Mouse (Mus musculus) hindbrain, embryonic 13.5 days (tissue): ENCODE results near the gene Mylk4. TPM values are rescaled to one million over a fixed set of nuclear protein-coding genes. Genes with fewer than 3 reads are reported as not detected.

Experiments
- ATAC-seq: fragments of 200-750 bp; cut with Nextera tagmentation; 2 replicates; pipeline ENCODE4 v1.8.0; 2017; ENCODE audit warnings: moderate TSS enrichment; ENCODE audit not compliant: low FRiP score
- H3K27ac ChIP-seq: fragments of 300-500 bp; sonication (generic); 2 replicates; pipeline ENCODE4 v1.5.1; 2015; ENCODE audit warnings: inconsistent platforms, mild to moderate bottlenecking, moderate library complexity
- H3K27me3 ChIP-seq: fragments of 300-500 bp; sonication (generic); 2 replicates; pipeline ENCODE4 v1.6.1; 2015; ENCODE audit warnings: mild to moderate bottlenecking, inconsistent platforms
- H3K36me3 ChIP-seq: fragments of 300-500 bp; sonication (generic); 2 replicates; pipeline ENCODE4 v1.6.1; 2015; ENCODE audit warnings: mild to moderate bottlenecking, inconsistent platforms
- H3K4me1 ChIP-seq: fragments of 300-500 bp; sonication (generic); replicated peaks from 2 replicates; pipeline ENCODE4 v1.6.1; 2015; ENCODE audit warnings: inconsistent platforms
- H3K4me2 ChIP-seq: fragments of 300-500 bp; sonication (generic); 2 replicates; pipeline ENCODE4 v1.6.1; 2015; ENCODE audit warnings: inconsistent platforms, mild to moderate bottlenecking, moderate library complexity
- H3K4me3 ChIP-seq: fragments of 300-500 bp; sonication (generic); 2 replicates; pipeline ENCODE4 v1.5.1; 2015; ENCODE audit warnings: mild to moderate bottlenecking, inconsistent platforms
- H3K9ac ChIP-seq: fragments of 300-500 bp; sonication (generic); 2 replicates; pipeline ENCODE4 v1.6.1; 2015; ENCODE audit warnings: mild to moderate bottlenecking, inconsistent platforms
- H3K9me3 ChIP-seq: fragments of 300-500 bp; sonication (generic); 2 replicates; pipeline ENCODE4 v1.6.1; 2016; ENCODE audit warnings: inconsistent platforms
- WGBS: fragments of 180-500 bp; shearing (Covaris S2); methylation state at CpG from one replicate; pipeline ENCODE4 v1.1.7; 2015; 5-methylcytosine and 5-hydroxymethylcytosine counted together
- polyA plus RNA-seq: library from polyadenylated mRNA; unstranded; fragments of >200 nt; fragmentation: Nextera tagmentation; extraction: Ambion mirVana; gene quantifications from 2 replicates; pipeline ENCODE4 v1.2.1, GENCODE M21; 2015

Mylk4 gene
- polyA plus RNA-seq, 1 experiment from 2014 or later, result 0.05 TPM

GRCm38 (mm10) chr13:32787584-32787983, 3.8 kb upstream of the Mylk4 start:
- no peaks in the 10 kb centered on the region for H3K27me3 ChIP-seq
- H3K4me1 ChIP-seq, result no peaks in the 10 kb centered on the region
- H3K9ac ChIP-seq, result no peak overlapping the region
- H3K4me3 ChIP-seq, result no peak overlapping the region
- 86% methylated on average over 2 of the region's 2 CpGs for WGBS
- no peak overlapping the region for H3K27ac ChIP-seq
- no peaks in the 10 kb centered on the region for H3K9me3 ChIP-seq
- H3K4me2 ChIP-seq, result no peak overlapping the region
- no peaks in the 10 kb centered on the region for H3K36me3 ChIP-seq
- no peak for ATAC-seq

- Histone ChIP-seq H3K27ac (no peak overlapping the region), H3K9ac (no peak overlapping the region), H3K4me2 (no peak overlapping the region), H3K4me3 (no peak overlapping the region), H3K4me1 (no peaks in the 10 kb centered on the region), H3K9me3 (no peaks in the 10 kb centered on the region), H3K36me3 (no peaks in the 10 kb centered on the region), H3K27me3 (no peaks in the 10 kb centered on the region)
- 70% methylated on average over 5 of the region's 5 CpGs for WGBS
- no peak for ATAC-seq
Observed at GRCm38 (mm10) chr13:32783055-32783454, 699 bp downstream of the Mylk4 start.

GRCm38 (mm10) chr13:32778861-32779260, 4.9 kb downstream of the Mylk4 start:
- ATAC-seq, result no peak
- 72% methylated on average over 3 of the region's 3 CpGs for WGBS
- H3K9ac ChIP-seq, result no peak overlapping the region

GRCm38 (mm10) chr13:32776350-32776749, 7.4 kb downstream of the Mylk4 start:
- 91% methylated on average over 10 of the region's 10 CpGs for WGBS
- H3K4me1 ChIP-seq, result no peaks in the 10 kb centered on the region
- no peaks in the 10 kb centered on the region for H3K27me3 ChIP-seq
- no peak overlapping the region for H3K27ac ChIP-seq
- ATAC-seq, result no peak
- no peaks in the 10 kb centered on the region for H3K36me3 ChIP-seq
- no peak overlapping the region for H3K4me3 ChIP-seq
- H3K9ac ChIP-seq, result no peak overlapping the region
- H3K4me2 ChIP-seq, result no peak overlapping the region
- no peaks in the 10 kb centered on the region for H3K9me3 ChIP-seq

More at GRCm38 (mm10) chr13:32778861-32779260, 4.9 kb downstream of the Mylk4 start:
- Histone ChIP-seq H3K4me1 (no peaks in the 10 kb centered on the region), H3K9me3 (no peaks in the 10 kb centered on the region), H3K4me3 (no peak overlapping the region), H3K27ac (no peak overlapping the region), H3K4me2 (no peak overlapping the region), H3K27me3 (no peaks in the 10 kb centered on the region), H3K36me3 (no peaks in the 10 kb centered on the region)

DNA sequence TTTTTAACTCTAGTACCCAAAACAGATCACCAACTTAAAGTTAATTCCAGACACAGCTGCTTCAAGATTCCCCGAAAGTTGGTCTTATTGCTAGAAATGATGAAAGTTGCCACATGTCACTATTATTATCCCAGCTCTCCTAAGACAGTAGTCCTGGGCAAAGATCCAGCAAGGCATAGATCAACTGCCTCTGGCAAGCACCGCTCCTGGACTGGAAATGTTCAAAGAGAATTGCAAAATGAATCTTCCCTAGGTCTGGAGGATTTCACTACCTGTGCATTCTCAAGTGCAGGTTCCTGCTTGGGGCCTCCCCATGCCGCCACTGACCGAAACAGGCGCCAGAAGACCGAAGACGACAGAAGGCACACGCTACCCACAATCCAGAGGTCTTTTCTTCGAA, 7.9 kb downstream of the Mylk4 start:
- no peak overlapping the region for H3K9ac ChIP-seq
- WGBS, result 94% methylated on average over 9 of the region's 9 CpGs
- no peaks in the 10 kb centered on the region for H3K9me3 ChIP-seq
- H3K4me2 ChIP-seq, result no peak overlapping the region
- no peaks in the 10 kb centered on the region for H3K4me1 ChIP-seq
- ATAC-seq, result no peak
- no peaks in the 10 kb centered on the region for H3K27me3 ChIP-seq
- no peak overlapping the region for H3K4me3 ChIP-seq
- no peak overlapping the region for H3K27ac ChIP-seq
- no peaks in the 10 kb centered on the region for H3K36me3 ChIP-seq

DNA sequence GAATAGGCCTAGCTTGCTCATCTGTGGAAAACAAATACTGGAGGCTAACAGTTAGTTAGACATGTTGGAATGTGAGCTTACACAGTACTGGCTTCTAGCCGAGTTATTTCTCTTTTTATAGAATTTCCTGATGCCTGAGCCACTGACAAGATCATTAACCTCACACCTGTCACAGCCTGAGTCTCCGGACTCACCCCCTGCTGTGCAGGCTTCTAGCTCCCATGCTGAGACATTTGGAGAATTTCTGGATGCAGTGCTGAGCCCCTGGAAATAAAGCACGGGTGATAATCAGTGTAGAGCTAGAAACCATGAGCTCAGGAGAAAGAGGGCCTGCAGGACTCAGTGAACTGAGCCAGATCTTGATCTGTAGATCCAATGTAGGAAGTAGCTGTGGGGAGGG, 13.8 kb downstream of the Mylk4 start:
- H3K4me1 ChIP-seq, result no peaks in the 10 kb centered on the region
- H3K27ac ChIP-seq, result no peak overlapping the region
- H3K9ac ChIP-seq, result no peak overlapping the region
- H3K27me3 ChIP-seq, result no peaks in the 10 kb centered on the region
- no peaks in the 10 kb centered on the region for H3K9me3 ChIP-seq
- 22% methylated on average over 3 of the region's 3 CpGs for WGBS
- no peak for ATAC-seq
- H3K4me2 ChIP-seq, result no peak overlapping the region
- H3K4me3 ChIP-seq, result no peak overlapping the region
- no peaks in the 10 kb centered on the region for H3K36me3 ChIP-seq

- H3K4me2 ChIP-seq, result no peak overlapping the region
- no peaks in the 10 kb centered on the region for H3K4me1 ChIP-seq
- ATAC-seq, result no peak
- WGBS, result 13% methylated on average over 4 of the region's 4 CpGs
- no peak overlapping the region for H3K9ac ChIP-seq
- no peaks in the 10 kb centered on the region for H3K27me3 ChIP-seq
- H3K27ac ChIP-seq, result no peak overlapping the region
- H3K36me3 ChIP-seq, result no peaks in the 10 kb centered on the region
- H3K9me3 ChIP-seq, result no peaks in the 10 kb centered on the region
- H3K4me3 ChIP-seq, result no peak overlapping the region
Observed at GRCm38 (mm10) chr13:32768104-32768503, 15.7 kb downstream of the Mylk4 start.

GRCm38 (mm10) chr13:32764448-32764847, 19.3 kb downstream of the Mylk4 start:
- WGBS, result 23% methylated on average over 7 of the region's 7 CpGs
- no peaks in the 10 kb centered on the region for H3K27me3 ChIP-seq
- no peaks in the 10 kb centered on the region for H3K9me3 ChIP-seq
- H3K36me3 ChIP-seq, result no peaks in the 10 kb centered on the region
- no peak overlapping the region for H3K4me3 ChIP-seq
- H3K27ac ChIP-seq, result no peak overlapping the region
- H3K4me1 ChIP-seq, result no peaks in the 10 kb centered on the region
- H3K4me2 ChIP-seq, result no peak overlapping the region
- no peak overlapping the region for H3K9ac ChIP-seq
- ATAC-seq, result no peak

DNA sequence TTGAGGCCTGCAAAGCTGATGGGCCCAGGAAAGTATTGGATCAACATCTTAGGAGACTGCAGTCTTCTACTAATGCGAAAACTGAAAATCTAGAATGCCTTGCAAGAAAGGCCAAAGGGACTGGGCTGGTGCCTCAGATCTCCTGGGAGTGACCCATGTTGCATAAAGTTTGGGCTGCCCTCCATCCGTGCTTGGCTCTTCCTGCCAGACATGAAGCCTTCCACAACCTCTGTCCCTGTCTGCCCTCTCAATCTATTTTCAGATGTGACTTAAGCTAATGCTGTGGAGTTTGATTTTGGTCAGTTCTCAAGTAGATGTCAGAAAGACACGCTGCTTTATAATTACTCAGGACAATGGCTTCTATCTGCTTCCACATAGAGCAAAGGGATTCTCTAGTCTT, 20.6 kb downstream of the Mylk4 start:
- WGBS, result 80% methylated on average over 3 of the region's 3 CpGs
- Histone ChIP-seq H3K9ac (no peak overlapping the region), H3K36me3 (no peaks in the 10 kb centered on the region), H3K4me1 (0 out of 2 replicates have a peak, but pooled peaks cover 2% of the 10 kb centered on the region), H3K27me3 (no peaks in the 10 kb centered on the region), H3K4me2 (no peak overlapping the region), H3K9me3 (no peaks in the 10 kb centered on the region), H3K27ac (no peak overlapping the region), H3K4me3 (no peak overlapping the region)
- ATAC-seq, result no peak

DNA sequence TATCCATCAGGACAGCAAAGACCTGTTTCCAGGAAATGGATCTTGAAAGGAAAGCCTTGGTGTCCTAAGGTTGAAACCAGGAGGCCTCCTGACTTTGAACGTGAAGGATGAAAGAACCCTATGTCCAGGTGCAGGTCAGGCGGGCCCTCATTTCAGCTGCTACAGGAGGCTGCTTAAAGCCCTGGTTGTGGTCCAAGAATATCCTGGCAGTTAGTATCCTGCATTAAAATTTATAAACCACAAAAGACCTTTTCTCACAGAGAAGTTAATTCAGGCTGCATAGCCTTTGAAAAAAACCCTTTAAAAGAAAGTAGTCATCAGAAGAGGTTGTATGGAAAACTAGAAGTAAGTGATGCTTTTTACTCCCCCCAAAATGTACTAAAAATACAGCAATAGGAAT, 23.0 kb downstream of the Mylk4 start:
- Histone ChIP-seq H3K9ac (no peak overlapping the region), H3K27me3 (no peaks in the 10 kb centered on the region), H3K4me1 (0 out of 2 replicates have a peak, but pooled peaks cover 2% of the 10 kb centered on the region), H3K4me3 (no peak overlapping the region), H3K4me2 (no peak overlapping the region), H3K9me3 (no peaks in the 10 kb centered on the region), H3K27ac (no peak overlapping the region), H3K36me3 (no peaks in the 10 kb centered on the region)
- no peak for ATAC-seq
- 90% methylated on average over 2 of the region's 2 CpGs for WGBS

- H3K27ac ChIP-seq, result no peak overlapping the region
- WGBS, result 9% methylated on average over 4 of the region's 4 CpGs
- H3K4me1 ChIP-seq, result 0 out of 2 replicates have a peak, but pooled peaks cover 2% of the 10 kb centered on the region
- H3K9ac ChIP-seq, result no peak overlapping the region
- H3K4me2 ChIP-seq, result no peak overlapping the region
- no peaks in the 10 kb centered on the region for H3K9me3 ChIP-seq
- no peak overlapping the region for H3K4me3 ChIP-seq
- no peaks in the 10 kb centered on the region for H3K36me3 ChIP-seq
- H3K27me3 ChIP-seq, result no peaks in the 10 kb centered on the region
- ATAC-seq, result peak; percentile 36; the same call in 1 of the 2 replicates
Observed at GRCm38 (mm10) chr13:32759036-32759435, 24.7 kb downstream of the Mylk4 start.

DNA sequence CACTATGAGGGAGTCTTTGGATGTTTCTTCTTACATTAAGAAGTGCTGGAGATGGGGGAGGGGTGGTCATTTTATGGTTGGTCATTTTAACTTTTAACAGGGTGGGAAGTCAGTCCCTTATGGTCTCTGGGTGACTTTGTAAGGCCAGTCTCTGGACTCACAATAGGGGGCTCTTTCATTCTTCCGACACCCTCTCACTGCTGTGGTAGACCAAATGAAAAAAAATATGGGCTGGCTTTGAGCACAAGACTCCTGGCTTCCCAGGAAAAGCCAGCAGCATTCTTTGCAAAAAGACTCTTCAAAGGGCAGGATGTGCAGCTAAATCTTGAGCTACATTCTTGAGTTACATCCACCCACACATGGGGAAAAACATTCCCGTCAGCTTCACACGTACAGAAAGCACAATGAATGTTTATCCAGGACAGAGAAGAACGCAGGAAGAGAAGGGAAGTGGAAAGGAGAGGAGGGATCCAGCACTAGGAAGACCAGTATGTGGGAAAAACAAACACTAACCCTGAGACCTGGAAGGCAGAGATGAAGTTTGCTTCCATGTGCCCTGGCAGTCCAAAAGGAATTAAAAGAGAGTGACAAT, 31.6 kb downstream of the Mylk4 start:
- Histone ChIP-seq H3K4me1 (no peaks in the 10 kb centered on the region), H3K4me2 (no peak overlapping the region), H3K9me3 (no peaks in the 10 kb centered on the region), H3K27me3 (no peaks in the 10 kb centered on the region), H3K9ac (no peak overlapping the region), H3K27ac (no peak overlapping the region), H3K36me3 (no peaks in the 10 kb centered on the region), H3K4me3 (no peak overlapping the region)
- WGBS, result 51% methylated on average over 4 of the region's 4 CpGs
- ATAC-seq, result no peak

- ATAC-seq, result no peak
- WGBS, result 93% methylated on average over 1 of the region's 1 CpGs
- no peak overlapping the region for H3K9ac ChIP-seq
Observed at GRCm38 (mm10) chr13:32750507-32750906, 33.2 kb downstream of the Mylk4 start.

More at GRCm38 (mm10) chr13:32750507-32750906, 33.2 kb downstream of the Mylk4 start:
- no peak overlapping the region for H3K27ac ChIP-seq
- no peak overlapping the region for H3K4me3 ChIP-seq
- H3K4me1 ChIP-seq, result no peaks in the 10 kb centered on the region
- no peaks in the 10 kb centered on the region for H3K36me3 ChIP-seq
- no peaks in the 10 kb centered on the region for H3K27me3 ChIP-seq
- H3K4me2 ChIP-seq, result no peak overlapping the region
- H3K9me3 ChIP-seq, result no peaks in the 10 kb centered on the region
